Mouse (Mus musculus) frontal cortex, postnatal 25 days (tissue): ENCODE measurements around the gene Hsd17b11.
A peak's percentile ranks its signal among the peaks of the same experiment; 100 is the strongest.

Source experiments
- DNase-seq, 2 experiments: peaks; one replicate each; pipeline ENCODE4 v3.0.0; 2022; ENCODE audit warnings: low spot score in 2 of 2

Hsd17b11 gene

GRCm38 (mm10) chr5:104021597-104022378, at the start of gene Hsd17b11:
Hsd17b11 (minus strand) TSS chr5:104021919.
- peak; percentile 31 to 40 for DNase-seq

GRCm38 (mm10) chr5:104071048-104071447, 49.3 kb upstream of the Hsd17b11 start:
- DNase-seq: no peak

- DNase-seq: peak in 1 of 2 experiments; percentile 15
Observed at GRCm38 (mm10) chr5:104068751-104069150, 47.0 kb upstream of the Hsd17b11 start.

- no peak for DNase-seq
Observed at GRCm38 (mm10) chr5:104062773-104063551, 41.2 kb upstream of the Hsd17b11 start.

- no peak for DNase-seq
Observed at GRCm38 (mm10) chr5:104061936-104062772, 40.4 kb upstream of the Hsd17b11 start.

GRCm38 (mm10) chr5:104060429-104060828, 38.7 kb upstream of the Hsd17b11 start:
- no peak for DNase-seq

GRCm38 (mm10) chr5:104059628-104060027, 37.9 kb upstream of the Hsd17b11 start:
- DNase-seq: no peak

- peak in 1 of 2 experiments; percentile 43 for DNase-seq
Observed at GRCm38 (mm10) chr5:104058021-104058420, 36.3 kb upstream of the Hsd17b11 start.

GRCm38 (mm10) chr5:104056295-104056694, 34.6 kb upstream of the Hsd17b11 start:
- no peak for DNase-seq

- DNase-seq: no peak
Observed at GRCm38 (mm10) chr5:104055816-104056215, 34.1 kb upstream of the Hsd17b11 start.

- no peak for DNase-seq
Observed at GRCm38 (mm10) chr5:104054938-104055337, 33.2 kb upstream of the Hsd17b11 start.

GRCm38 (mm10) chr5:104052956-104053355, 31.2 kb upstream of the Hsd17b11 start:
- DNase-seq: no peak

GRCm38 (mm10) chr5:104048139-104048538, 26.4 kb upstream of the Hsd17b11 start:
- DNase-seq: no peak

- no peak for DNase-seq
Observed at GRCm38 (mm10) chr5:104047200-104048105, 25.7 kb upstream of the Hsd17b11 start.

- DNase-seq: peak; percentile 93 to 95
Observed at GRCm38 (mm10) chr5:104046256-104047199, 24.8 kb upstream of the Hsd17b11 start, which contains the start of gene Nudt9. Nudt9 (plus strand) TSS chr5:104046306.

GRCm38 (mm10) chr5:104043704-104044103, 22.0 kb upstream of the Hsd17b11 start:
- DNase-seq: no peak

- DNase-seq: no peak
Observed at GRCm38 (mm10) chr5:104042906-104043305, 21.2 kb upstream of the Hsd17b11 start.

GRCm38 (mm10) chr5:104039154-104039932, 17.6 kb upstream of the Hsd17b11 start:
- peak; percentile 43 to 54 for DNase-seq

GRCm38 (mm10) chr5:104036686-104037085, 15.0 kb upstream of the Hsd17b11 start:
- no peak for DNase-seq
